Mouse (Mus musculus) neural tube, embryonic 15.5 days (tissue): ENCODE data around the gene Pkn2. TPM values are rescaled to one million over a fixed set of nuclear protein-coding genes. Genes with fewer than 3 reads are reported as not detected.

Experiments
- ATAC-seq: fragments of 200-750 bp; cut with Nextera tagmentation; 2 replicates; pipeline ENCODE4 v1.8.0; 2017; ENCODE audit warnings: mild to moderate bottlenecking, moderate TSS enrichment, moderate library complexity; ENCODE audit not compliant: low FRiP score
- H3K27ac ChIP-seq: fragments of 300-500 bp; sonication (generic); replicated peaks from 2 replicates; pipeline ENCODE4 v1.5.1; 2015; ENCODE audit warnings: mild to moderate bottlenecking, inconsistent platforms
- H3K27me3 ChIP-seq: fragments of 300-500 bp; sonication (generic); replicated peaks from 2 replicates; pipeline ENCODE4 v1.6.1; 2015; ENCODE audit warnings: inconsistent platforms
- H3K36me3 ChIP-seq: fragments of 300-500 bp; sonication (generic); 2 replicates; pipeline ENCODE4 v1.6.1; 2015; ENCODE audit warnings: inconsistent platforms
- H3K4me1 ChIP-seq: fragments of 300-500 bp; sonication (generic); 2 replicates; pipeline ENCODE4 v1.6.1; 2015; ENCODE audit warnings: inconsistent platforms
- H3K4me2 ChIP-seq: fragments of 300-500 bp; sonication (generic); 2 replicates; pipeline ENCODE4 v1.6.1; 2015; ENCODE audit warnings: inconsistent platforms, mild to moderate bottlenecking, moderate library complexity
- H3K4me3 ChIP-seq: fragments of 300-500 bp; sonication (generic); replicated peaks from 2 replicates; pipeline ENCODE4 v1.5.1; 2015; ENCODE audit warnings: mild to moderate bottlenecking, inconsistent platforms
- H3K9ac ChIP-seq: fragments of 300-500 bp; sonication (generic); replicated peaks from 2 replicates; pipeline ENCODE4 v1.6.1; 2015; ENCODE audit warnings: mild to moderate bottlenecking, inconsistent platforms
- H3K9me3 ChIP-seq: fragments of 300-500 bp; sonication (generic); replicated peaks from 2 replicates; pipeline ENCODE4 v1.6.1; 2016; ENCODE audit warnings: inconsistent platforms
- WGBS: fragments of 180-500 bp; shearing (Covaris S2); methylation state at CpG from one replicate; pipeline ENCODE4 v1.1.7; 2015; ENCODE audit warnings: mixed read lengths; 5-methylcytosine and 5-hydroxymethylcytosine counted together
- polyA plus RNA-seq: library from polyadenylated mRNA; unstranded; fragments of >200 nt; fragmentation: Nextera tagmentation; extraction: Ambion mirVana; gene quantifications from 2 replicates; pipeline ENCODE4 v1.2.1, GENCODE M21; 2015

Gene Pkn2
- polyA plus RNA-seq, 1 experiment from 2014 or later: 21.7 TPM

GRCm38 (mm10) chr3:142764995-142765777 is 116.6 kb downstream of the Pkn2 start, which contains the start of gene Gtf2b:
Gene Gtf2b, plus strand, starts transcription at chr3:142765045.
- peak; percentile 99 for ATAC-seq
- WGBS: under 1% methylated on average over 62 of the region's 64 CpGs
- no peaks in the 10 kb centered on the region for H3K9me3 ChIP-seq
- peak within 1 kb of the TSS; percentile 61 for H3K4me2 ChIP-seq
- H3K27me3 ChIP-seq: no peaks in the 10 kb centered on the region
- peak within 1 kb of the TSS; percentile 90 for H3K4me3 ChIP-seq
- peaks cover 20% of the 10 kb centered on the region for H3K4me1 ChIP-seq
- peak within 1 kb of the TSS; percentile 90 for H3K9ac ChIP-seq
- H3K27ac ChIP-seq: peak within 1 kb of the TSS; percentile 90
- H3K36me3 ChIP-seq: no peaks in the 10 kb centered on the region

- Histone ChIP-seq H3K36me3 (no peaks in the 10 kb centered on the region), H3K9ac (no peak overlapping the region), H3K27me3 (no peaks in the 10 kb centered on the region), H3K4me2 (no peak overlapping the region), H3K9me3 (no peaks in the 10 kb centered on the region), H3K4me3 (no peak overlapping the region), H3K4me1 (peaks cover 2% of the 10 kb centered on the region; the same call in 1 of the 2 replicates), H3K27ac (no peak overlapping the region)
- WGBS: 67% methylated on average over 6 of the region's 6 CpGs
- no peak for ATAC-seq
These were observed 121.4 kb downstream of the Pkn2 start for GRCm38 (mm10) chr3:142760356-142760755.

GRCm38 (mm10) chr3:142758593-142758992 is 123.2 kb downstream of the Pkn2 start:
- H3K4me3 ChIP-seq: no peak overlapping the region
- no peaks in the 10 kb centered on the region for H3K9me3 ChIP-seq
- peaks cover 8% of the 10 kb centered on the region; the same call in 1 of the 2 replicates for H3K4me1 ChIP-seq
- no peaks in the 10 kb centered on the region for H3K27me3 ChIP-seq
- H3K9ac ChIP-seq: no peak overlapping the region
- H3K36me3 ChIP-seq: no peaks in the 10 kb centered on the region
- no peak overlapping the region for H3K27ac ChIP-seq
- ATAC-seq: no peak
- 87% methylated on average over 7 of the region's 7 CpGs for WGBS
- no peak overlapping the region for H3K4me2 ChIP-seq

- Histone ChIP-seq H3K9ac (no peak overlapping the region), H3K4me2 (no peak overlapping the region), H3K9me3 (no peaks in the 10 kb centered on the region), H3K4me1 (peaks cover 8% of the 10 kb centered on the region; the same call in 1 of the 2 replicates), H3K27ac (no peak overlapping the region), H3K27me3 (no peaks in the 10 kb centered on the region), H3K36me3 (no peaks in the 10 kb centered on the region), H3K4me3 (no peak overlapping the region)
- WGBS: 65% methylated on average over 12 of the region's 12 CpGs
- ATAC-seq: no peak
These were observed 124.0 kb downstream of the Pkn2 start for GRCm38 (mm10) chr3:142757841-142758240.

GRCm38 (mm10) chr3:142755132-142755867 is 126.5 kb downstream of the Pkn2 start:
- H3K4me2 ChIP-seq: peak overlapping the region; percentile 25
- H3K9ac ChIP-seq: no peak overlapping the region
- WGBS: 62% methylated on average over 18 of the region's 18 CpGs

GRCm38 (mm10) chr3:142749131-142749530 is 132.7 kb downstream of the Pkn2 start:
- Histone ChIP-seq H3K4me2 (no peak overlapping the region), H3K27ac (no peak overlapping the region), H3K4me3 (no peak overlapping the region), H3K9ac (no peak overlapping the region), H3K4me1 (no peaks in the 10 kb centered on the region), H3K36me3 (no peaks in the 10 kb centered on the region), H3K9me3 (no peaks in the 10 kb centered on the region), H3K27me3 (no peaks in the 10 kb centered on the region)
- ATAC-seq: no peak
- WGBS: 86% methylated on average over 16 of the region's 16 CpGs

More at GRCm38 (mm10) chr3:142755132-142755867, 126.5 kb downstream of the Pkn2 start:
- Histone ChIP-seq H3K27ac (no peak overlapping the region), H3K27me3 (no peaks in the 10 kb centered on the region), H3K9me3 (no peaks in the 10 kb centered on the region), H3K4me1 (peaks cover 8% of the 10 kb centered on the region; the same call in 1 of the 2 replicates), H3K4me3 (no peak overlapping the region), H3K36me3 (no peaks in the 10 kb centered on the region)
- peak; percentile 35; the same call in 1 of the 2 replicates for ATAC-seq

- H3K9me3 ChIP-seq: no peaks in the 10 kb centered on the region
- H3K27me3 ChIP-seq: no peaks in the 10 kb centered on the region
- 87% methylated on average over 7 of the region's 7 CpGs for WGBS
- no peak overlapping the region for H3K9ac ChIP-seq
- no peak overlapping the region for H3K4me3 ChIP-seq
- H3K36me3 ChIP-seq: no peaks in the 10 kb centered on the region
- no peak overlapping the region for H3K27ac ChIP-seq
- no peak for ATAC-seq
- H3K4me2 ChIP-seq: no peak overlapping the region
- H3K4me1 ChIP-seq: no peaks in the 10 kb centered on the region
These were observed 134.1 kb downstream of the Pkn2 start for GRCm38 (mm10) chr3:142747673-142748072.

GRCm38 (mm10) chr3:142745076-142745475 is 136.7 kb downstream of the Pkn2 start:
- 95% methylated on average over 2 of the region's 2 CpGs for WGBS
- H3K4me2 ChIP-seq: no peak overlapping the region

GRCm38 (mm10) chr3:142743973-142744898 is 137.6 kb downstream of the Pkn2 start:
- Histone ChIP-seq H3K9ac (no peak overlapping the region), H3K9me3 (no peaks in the 10 kb centered on the region), H3K4me3 (no peak overlapping the region), H3K4me1 (no peaks in the 10 kb centered on the region), H3K36me3 (no peaks in the 10 kb centered on the region), H3K27ac (no peak overlapping the region), H3K27me3 (no peaks in the 10 kb centered on the region), H3K4me2 (no peak overlapping the region)
- 62% methylated on average over 21 of the region's 21 CpGs for WGBS
- 0 out of 2 replicates have a peak, but pooled peaks have one; percentile 14 for ATAC-seq

More at GRCm38 (mm10) chr3:142745076-142745475, 136.7 kb downstream of the Pkn2 start:
- Histone ChIP-seq H3K36me3 (no peaks in the 10 kb centered on the region), H3K9ac (no peak overlapping the region), H3K9me3 (no peaks in the 10 kb centered on the region), H3K27ac (no peak overlapping the region), H3K4me1 (no peaks in the 10 kb centered on the region), H3K27me3 (no peaks in the 10 kb centered on the region), H3K4me3 (no peak overlapping the region)
- no peak for ATAC-seq
